Mouse (Mus musculus): ENCODE measurements around the gene Dnhd1. TPM values are rescaled to one million over a fixed set of nuclear protein-coding genes. Genes with fewer than 3 reads are reported as not detected.

Gene Dnhd1
- polyA plus RNA-seq, 1 experiment = 4.5 TPM

DNA sequence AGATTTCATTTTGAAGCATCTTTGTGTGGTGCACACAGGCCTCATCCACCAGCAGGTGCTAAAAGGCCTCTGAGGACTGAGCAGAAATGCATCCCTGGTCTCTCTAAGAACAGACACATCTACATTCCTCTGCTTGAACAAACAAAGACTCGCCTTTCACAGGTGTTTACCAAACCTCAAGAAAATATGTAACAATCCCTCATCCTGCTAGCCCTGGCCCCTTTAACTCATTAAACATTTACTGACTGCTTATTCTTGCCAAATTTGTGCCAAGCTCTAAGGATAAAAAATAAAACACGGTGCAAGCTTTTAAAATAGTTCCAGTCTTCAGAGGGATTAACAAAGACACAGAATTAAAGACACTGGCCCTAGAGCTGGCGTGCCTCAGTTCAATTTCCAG is 30.9 kb upstream of the Dnhd1 start:
- Histone ChIP-seq H3K4me1 (ENCODE audit: control insufficient read depth, insufficient read depth, low read length) (no peaks in the 10 kb centered on the region), H3K27ac (ENCODE audit: control insufficient read depth, insufficient read depth, low read depth, low read length, poor library complexity) (no peak overlapping the region), H3K4me3 (replicated peaks; ENCODE audit: control insufficient read depth, low read depth, low read length) (no peak overlapping the region)
- TF ChIP-seq CTCF (IDR thresholded peaks at IDR 0.05; ENCODE audit: control insufficient read depth, insufficient read depth, low read length) = no peak
- no peak for TF ChIP-seq POLR2A (IDR thresholded peaks at IDR 0.05; ENCODE audit: borderline replicate concordance, control insufficient read depth, low read depth, low read length)
- 79% methylated on average over 3 of the region's 3 CpGs for WGBS

DNA sequence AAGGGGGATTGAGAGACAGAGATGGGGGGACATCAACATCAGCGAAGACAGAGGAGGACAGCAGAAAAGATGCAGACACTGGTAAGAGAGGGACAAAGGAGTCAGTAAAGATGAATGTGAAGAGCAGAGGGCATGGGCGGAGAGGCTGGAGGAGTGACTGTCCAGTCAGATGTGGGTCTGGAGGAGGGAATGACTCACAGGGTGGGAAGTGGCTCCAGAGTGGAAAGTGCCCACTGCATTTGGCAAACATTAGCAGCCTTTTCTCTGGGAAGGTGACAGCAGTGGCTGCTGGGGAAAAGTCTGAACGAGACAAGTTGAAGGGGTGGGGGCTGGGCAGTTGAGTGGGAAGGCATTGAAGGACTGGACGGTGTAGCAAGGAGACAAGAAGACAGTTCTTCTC is 29.6 kb upstream of the Dnhd1 start:
- no peaks in the 10 kb centered on the region for H3K4me1 ChIP-seq (ENCODE audit: control insufficient read depth, insufficient read depth, low read length)
- 83% methylated on average over 4 of the region's 4 CpGs for WGBS
- TF ChIP-seq CTCF (IDR thresholded peaks at IDR 0.05; ENCODE audit: control insufficient read depth, insufficient read depth, low read length) = no peak
- TF ChIP-seq POLR2A (IDR thresholded peaks at IDR 0.05; ENCODE audit: borderline replicate concordance, control insufficient read depth, low read depth, low read length) = no peak
- no peak overlapping the region for H3K4me3 ChIP-seq (replicated peaks; ENCODE audit: control insufficient read depth, low read depth, low read length)
- no peak overlapping the region for H3K27ac ChIP-seq (ENCODE audit: control insufficient read depth, insufficient read depth, low read depth, low read length, poor library complexity)

DNA sequence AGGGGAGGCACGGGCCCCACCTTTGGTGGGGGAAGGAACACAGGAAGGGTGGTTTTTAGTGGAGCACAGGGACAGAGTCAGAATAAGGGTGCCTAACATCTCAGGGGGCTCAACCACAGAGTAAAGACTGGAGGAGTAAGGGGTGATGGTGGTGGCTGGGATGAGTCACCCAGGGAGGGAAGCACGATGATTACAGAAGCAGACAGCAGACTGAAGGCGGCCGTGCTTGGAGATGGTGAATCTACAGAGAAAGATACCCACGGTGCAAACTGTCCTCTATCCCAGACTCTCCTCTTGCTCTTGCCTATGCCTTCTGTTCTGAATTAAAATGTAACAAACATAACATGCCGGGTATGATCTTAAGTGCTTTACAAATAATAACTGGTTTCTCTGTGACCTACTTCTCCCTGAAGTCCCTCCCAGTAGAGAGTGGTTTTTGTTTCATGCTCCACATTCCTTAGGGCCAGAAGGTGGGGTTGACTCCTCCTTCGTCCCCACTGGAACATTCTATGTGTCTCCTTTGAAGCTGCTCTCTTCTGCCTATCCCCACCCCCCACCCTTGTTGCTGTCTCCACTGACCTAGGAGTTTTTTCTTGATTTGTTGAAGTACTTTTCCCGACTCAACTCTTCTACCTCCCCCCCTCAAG is 28.9 kb upstream of the Dnhd1 start:
- H3K4me3 ChIP-seq (replicated peaks; ENCODE audit: control insufficient read depth, low read depth, low read length) = no peak overlapping the region
- no peak overlapping the region for H3K27ac ChIP-seq (ENCODE audit: control insufficient read depth, insufficient read depth, low read depth, low read length, poor library complexity)
- TF ChIP-seq CTCF (IDR thresholded peaks at IDR 0.05; ENCODE audit: control insufficient read depth, insufficient read depth, low read length) = no peak
- TF ChIP-seq POLR2A (IDR thresholded peaks at IDR 0.05; ENCODE audit: borderline replicate concordance, control insufficient read depth, low read depth, low read length) = no peak
- 78% methylated on average over 8 of the region's 8 CpGs for WGBS
- no peaks in the 10 kb centered on the region for H3K4me1 ChIP-seq (ENCODE audit: control insufficient read depth, insufficient read depth, low read length)

DNA sequence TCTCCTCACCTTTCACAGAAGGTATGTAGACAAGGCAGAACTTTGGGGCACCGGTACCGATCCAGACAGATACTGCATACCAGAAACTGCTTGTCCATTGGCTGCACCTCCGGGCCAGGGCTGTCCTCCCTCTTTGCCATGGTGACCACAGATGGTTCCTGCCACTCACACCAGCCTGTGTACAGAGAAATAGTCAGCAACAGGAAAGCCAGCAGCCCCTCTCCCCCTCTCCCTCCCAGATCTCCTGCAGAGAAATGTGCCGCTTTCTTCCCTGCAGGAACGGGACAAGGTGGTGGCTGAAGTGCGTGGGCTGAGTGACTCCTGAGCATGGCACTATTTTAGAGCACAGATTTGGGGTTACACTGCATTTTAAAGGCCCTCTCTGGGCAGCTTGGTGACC is 25.2 kb upstream of the Dnhd1 start:
- WGBS = 92% methylated on average over 6 of the region's 6 CpGs
- H3K4me3 ChIP-seq (replicated peaks; ENCODE audit: control insufficient read depth, low read depth, low read length) = no peak overlapping the region
- peaks cover 3% of the 10 kb centered on the region; the same call in 1 of the 2 replicates for H3K4me1 ChIP-seq (ENCODE audit: control insufficient read depth, insufficient read depth, low read length)
- TF ChIP-seq POLR2A (IDR thresholded peaks at IDR 0.05; ENCODE audit: borderline replicate concordance, control insufficient read depth, low read depth, low read length) (no peak), CTCF (IDR thresholded peaks at IDR 0.05; ENCODE audit: control insufficient read depth, insufficient read depth, low read length) (no peak)
- no peak overlapping the region for H3K27ac ChIP-seq (ENCODE audit: control insufficient read depth, insufficient read depth, low read depth, low read length, poor library complexity)

DNA sequence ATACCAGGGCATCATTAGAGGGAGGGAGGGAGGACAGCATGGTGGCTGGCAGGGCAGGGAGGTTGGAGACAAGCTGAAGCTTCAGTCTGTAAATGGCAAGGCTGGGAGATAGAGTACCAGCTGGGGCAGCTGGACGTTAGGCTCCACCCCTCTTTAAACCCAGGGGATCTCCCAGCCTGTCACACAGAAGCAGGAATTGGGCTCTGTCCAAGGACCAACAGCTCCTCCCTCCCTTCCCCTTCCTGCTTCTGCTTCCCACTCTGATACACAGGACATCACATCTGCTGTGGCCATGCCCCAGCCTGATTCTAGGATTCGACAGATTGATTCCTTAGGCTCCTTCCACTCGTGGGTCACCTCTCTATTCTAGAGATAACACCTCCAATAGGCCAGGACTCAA is 22.0 kb upstream of the Dnhd1 start:
- Histone ChIP-seq H3K4me3 (replicated peaks; ENCODE audit: control insufficient read depth, low read depth, low read length) (no peak overlapping the region), H3K4me1 (ENCODE audit: control insufficient read depth, insufficient read depth, low read length) (peaks cover 3% of the 10 kb centered on the region; the same call in 1 of the 2 replicates), H3K27ac (ENCODE audit: control insufficient read depth, insufficient read depth, low read depth, low read length, poor library complexity) (no peak overlapping the region)
- TF ChIP-seq POLR2A (IDR thresholded peaks at IDR 0.05; ENCODE audit: borderline replicate concordance, control insufficient read depth, low read depth, low read length) = no peak
- no peak for TF ChIP-seq CTCF (IDR thresholded peaks at IDR 0.05; ENCODE audit: control insufficient read depth, insufficient read depth, low read length)
- 14% methylated on average over 3 of the region's 3 CpGs for WGBS

DNA sequence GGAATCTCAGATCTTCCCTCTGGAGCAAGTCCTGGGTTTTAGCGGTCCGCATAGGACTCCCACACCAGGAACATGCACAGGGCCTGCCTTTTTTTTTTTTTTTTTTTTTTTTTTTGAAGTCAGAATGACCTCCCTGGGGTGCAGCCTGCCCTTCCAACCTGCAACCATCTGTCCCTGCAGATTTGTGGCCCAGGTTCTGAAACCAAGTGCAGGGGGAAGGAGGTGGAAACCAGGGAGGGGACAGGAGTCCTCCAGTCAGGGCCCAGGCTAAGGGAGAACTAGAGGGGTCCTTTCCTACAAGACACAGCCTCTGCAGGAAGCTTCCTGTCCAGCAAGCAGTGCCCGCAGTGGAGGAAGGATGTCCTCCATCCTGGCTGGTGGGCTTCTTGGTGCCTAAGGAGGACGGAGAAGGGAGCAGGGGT is 18.1 kb upstream of the Dnhd1 start:
- Histone ChIP-seq H3K4me1 (ENCODE audit: control insufficient read depth, insufficient read depth, low read length) (peaks cover 1% of the 10 kb centered on the region; the same call in 1 of the 2 replicates), H3K4me3 (replicated peaks; ENCODE audit: control insufficient read depth, low read depth, low read length) (peak overlapping the region; percentile 39), H3K27ac (ENCODE audit: control insufficient read depth, insufficient read depth, low read depth, low read length, poor library complexity) (no peak overlapping the region)
- TF ChIP-seq POLR2A (IDR thresholded peaks at IDR 0.05; ENCODE audit: borderline replicate concordance, control insufficient read depth, low read depth, low read length) (no peak), CTCF (IDR thresholded peaks at IDR 0.05; ENCODE audit: control insufficient read depth, insufficient read depth, low read length) (no peak)
- WGBS = 38% methylated on average over 4 of the region's 4 CpGs

DNA sequence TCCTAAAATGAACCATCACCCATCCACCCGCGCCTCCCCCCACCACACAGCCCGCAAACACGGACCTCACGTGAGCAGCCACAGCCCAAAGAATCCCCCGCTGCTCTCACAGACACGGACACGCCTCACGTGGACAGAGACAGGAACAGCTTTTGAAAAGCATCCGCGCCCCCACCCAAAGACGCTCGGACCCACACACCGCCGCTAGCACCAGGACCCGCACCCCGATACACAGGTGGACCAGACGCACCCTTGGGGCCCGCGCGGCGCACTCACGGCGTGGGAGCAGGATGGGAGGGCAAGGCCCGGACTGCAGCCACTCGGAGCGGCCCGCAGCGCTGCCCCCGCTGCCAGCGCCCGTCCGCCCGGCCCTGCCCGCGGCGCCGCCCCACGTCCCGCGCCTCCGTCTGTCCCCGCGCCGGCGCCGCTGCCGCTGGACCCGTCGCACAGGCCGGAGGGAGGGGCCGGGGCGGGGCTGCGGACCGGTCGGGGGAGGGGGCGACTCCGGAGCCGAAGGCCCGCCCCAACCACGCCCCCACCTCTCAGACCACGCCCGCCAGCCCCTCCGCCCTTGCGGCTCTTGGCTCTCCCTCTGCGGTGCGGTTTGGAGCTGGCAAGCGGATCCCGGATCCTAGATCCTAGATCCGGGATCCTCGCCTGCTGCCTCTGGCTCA is 17.4 kb upstream of the Dnhd1 start, which contains the start of gene Trim3:
Trim3 (minus strand) TSS at position 445 of the 674 bp plus-strand sequence.
- TF ChIP-seq CTCF (IDR thresholded peaks at IDR 0.05; ENCODE audit: control insufficient read depth, insufficient read depth, low read length) (no peak), POLR2A (IDR thresholded peaks at IDR 0.05; ENCODE audit: borderline replicate concordance, control insufficient read depth, low read depth, low read length) (peak; percentile 8; the same call in 1 of the 2 replicates)
- Histone ChIP-seq H3K4me3 (replicated peaks; ENCODE audit: control insufficient read depth, low read depth, low read length) (peak within 1 kb of the TSS; percentile 73), H3K4me1 (ENCODE audit: control insufficient read depth, insufficient read depth, low read length) (peaks cover 1% of the 10 kb centered on the region; the same call in 1 of the 2 replicates), H3K27ac (ENCODE audit: control insufficient read depth, insufficient read depth, low read depth, low read length, poor library complexity) (peak within 1 kb of the TSS; percentile 36)
- WGBS = 1% methylated on average over 71 of the region's 71 CpGs

DNA sequence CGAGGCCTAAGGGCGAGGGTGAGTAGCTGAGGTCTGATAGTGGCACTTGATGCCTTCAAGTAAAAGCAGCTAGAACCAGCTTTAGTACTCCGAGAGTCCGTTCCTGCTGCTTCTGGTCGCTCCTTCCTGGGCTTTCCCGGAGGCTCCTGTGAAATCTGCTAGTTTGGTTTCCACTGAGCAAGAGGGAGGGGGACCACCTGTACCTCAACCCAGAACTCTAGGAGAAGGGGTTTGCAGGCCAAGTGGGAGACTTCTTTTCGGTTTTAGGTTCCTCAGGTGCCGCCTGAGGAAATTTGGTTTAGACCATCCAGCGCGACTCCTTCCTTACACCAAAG is 16.9 kb upstream of the Dnhd1 start:
- no peaks in the 10 kb centered on the region; the same call in 1 of the 2 replicates for H3K4me1 ChIP-seq (ENCODE audit: control insufficient read depth, insufficient read depth, low read length)
- TF ChIP-seq POLR2A (IDR thresholded peaks at IDR 0.05; ENCODE audit: borderline replicate concordance, control insufficient read depth, low read depth, low read length) = no peak
- TF ChIP-seq CTCF (IDR thresholded peaks at IDR 0.05; ENCODE audit: control insufficient read depth, insufficient read depth, low read length) = no peak
- H3K27ac ChIP-seq (ENCODE audit: control insufficient read depth, insufficient read depth, low read depth, low read length, poor library complexity) = no peak overlapping the region; the same call in 1 of the 2 replicates
- WGBS = 1% methylated on average over 10 of the region's 10 CpGs
- peak overlapping the region; percentile 73 for H3K4me3 ChIP-seq (replicated peaks; ENCODE audit: control insufficient read depth, low read depth, low read length)

Measured in bone marrow, adult 2 months (tissue).